Mouse (Mus musculus): ENCODE data around the gene Tpo. TPM values are rescaled to one million over a fixed set of nuclear protein-coding genes. Genes with fewer than 3 reads are reported as not detected.

Gene Tpo
- polyA plus RNA-seq, 1 experiment from 2014 or later, result not detected

GRCm38 (mm10) chr12:30067806-30068205 lies 64.6 kb downstream of the Tpo start:
- Histone ChIP-seq H3K4me1 (ENCODE audit: control insufficient read depth, insufficient read depth, low read length) (no peaks in the 10 kb centered on the region), H3K9me3 (replicated peaks; ENCODE audit: control insufficient read depth, low read length) (no peaks in the 10 kb centered on the region), H3K9ac (replicated peaks; ENCODE audit: low read length) (no peak overlapping the region), H3K36me3 (replicated peaks; ENCODE audit: control insufficient read depth, insufficient read depth, low read depth, low read length) (no peaks in the 10 kb centered on the region), H3K27ac (replicated peaks; ENCODE audit: low read depth, low read length) (no peak overlapping the region), H3K4me3 (ENCODE audit: low read depth, low read length) (no peak overlapping the region), H3K4me2 (ENCODE audit: low read depth, low read length) (no peak overlapping the region), H3K27me3 (ENCODE audit: control insufficient read depth, insufficient read depth, low read length) (no peaks in the 10 kb centered on the region)
- ATAC-seq (replicated peaks; ENCODE audit: insufficient number of reproducible peaks, low FRiP score, low TSS enrichment, low read depth), result no peak
- 74% methylated on average over 2 of the region's 2 CpGs for WGBS
- no peak for DNase-seq (ENCODE audit: low spot score)

DNA sequence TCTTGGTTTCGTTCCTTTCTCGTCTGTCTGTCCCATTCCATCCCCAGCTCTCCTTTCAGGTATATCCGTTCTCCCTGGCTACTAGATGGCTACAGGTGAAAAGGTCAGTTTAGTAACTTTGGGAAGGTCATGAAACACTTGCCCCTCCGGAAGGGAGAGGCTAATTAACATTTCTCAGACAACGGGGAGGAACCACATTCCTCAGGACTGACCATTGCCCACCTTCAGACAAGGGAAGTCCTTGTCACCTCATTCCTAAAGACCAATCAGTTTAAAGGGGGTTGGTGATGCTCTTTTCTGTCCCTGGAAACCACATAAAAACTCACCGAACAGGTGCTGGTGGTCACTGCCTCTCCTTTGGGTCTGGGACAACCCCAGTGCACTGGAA lies 70.3 kb downstream of the Tpo start:
- no peak overlapping the region for H3K9ac ChIP-seq (replicated peaks; ENCODE audit: low read length)
- DNase-seq (ENCODE audit: low spot score), result no peak
- 21% methylated on average over 6 of the region's 6 CpGs for WGBS

GRCm38 (mm10) chr12:30061503-30062117 lies 70.8 kb downstream of the Tpo start:
- Histone ChIP-seq H3K4me1 (ENCODE audit: control insufficient read depth, insufficient read depth, low read length) (no peaks in the 10 kb centered on the region), H3K27me3 (ENCODE audit: control insufficient read depth, insufficient read depth, low read length) (no peaks in the 10 kb centered on the region), H3K4me3 (ENCODE audit: low read depth, low read length) (no peak overlapping the region), H3K9me3 (replicated peaks; ENCODE audit: control insufficient read depth, low read length) (no peaks in the 10 kb centered on the region), H3K27ac (replicated peaks; ENCODE audit: low read depth, low read length) (no peak overlapping the region), H3K9ac (replicated peaks; ENCODE audit: low read length) (no peak overlapping the region), H3K4me2 (ENCODE audit: low read depth, low read length) (no peak overlapping the region), H3K36me3 (replicated peaks; ENCODE audit: control insufficient read depth, insufficient read depth, low read depth, low read length) (no peaks in the 10 kb centered on the region)
- WGBS, result 15% methylated on average over 1 of the region's 1 CpGs
- DNase-seq (ENCODE audit: low spot score), result no peak
- no peak for ATAC-seq (replicated peaks; ENCODE audit: insufficient number of reproducible peaks, low FRiP score, low TSS enrichment, low read depth)

More for the DNA sequence above, 70.3 kb downstream of the Tpo start:
- Histone ChIP-seq H3K27me3 (ENCODE audit: control insufficient read depth, insufficient read depth, low read length) (no peaks in the 10 kb centered on the region), H3K4me3 (ENCODE audit: low read depth, low read length) (no peak overlapping the region), H3K4me1 (ENCODE audit: control insufficient read depth, insufficient read depth, low read length) (no peaks in the 10 kb centered on the region), H3K4me2 (ENCODE audit: low read depth, low read length) (no peak overlapping the region), H3K9me3 (replicated peaks; ENCODE audit: control insufficient read depth, low read length) (no peaks in the 10 kb centered on the region), H3K27ac (replicated peaks; ENCODE audit: low read depth, low read length) (no peak overlapping the region), H3K36me3 (replicated peaks; ENCODE audit: control insufficient read depth, insufficient read depth, low read depth, low read length) (no peaks in the 10 kb centered on the region)
- no peak for ATAC-seq (replicated peaks; ENCODE audit: insufficient number of reproducible peaks, low FRiP score, low TSS enrichment, low read depth)

GRCm38 (mm10) chr12:30058044-30058443 lies 74.4 kb downstream of the Tpo start:
- Histone ChIP-seq H3K4me2 (ENCODE audit: low read depth, low read length) (no peak overlapping the region), H3K27ac (replicated peaks; ENCODE audit: low read depth, low read length) (no peak overlapping the region), H3K9ac (replicated peaks; ENCODE audit: low read length) (no peak overlapping the region), H3K4me1 (ENCODE audit: control insufficient read depth, insufficient read depth, low read length) (no peaks in the 10 kb centered on the region), H3K27me3 (ENCODE audit: control insufficient read depth, insufficient read depth, low read length) (no peaks in the 10 kb centered on the region), H3K4me3 (ENCODE audit: low read depth, low read length) (no peak overlapping the region), H3K9me3 (replicated peaks; ENCODE audit: control insufficient read depth, low read length) (no peaks in the 10 kb centered on the region), H3K36me3 (replicated peaks; ENCODE audit: control insufficient read depth, insufficient read depth, low read depth, low read length) (no peaks in the 10 kb centered on the region)
- 50% methylated on average over 6 of the region's 6 CpGs for WGBS
- peak; percentile 45 for DNase-seq (ENCODE audit: low spot score)
- ATAC-seq (replicated peaks; ENCODE audit: insufficient number of reproducible peaks, low FRiP score, low TSS enrichment, low read depth), result no peak

DNA sequence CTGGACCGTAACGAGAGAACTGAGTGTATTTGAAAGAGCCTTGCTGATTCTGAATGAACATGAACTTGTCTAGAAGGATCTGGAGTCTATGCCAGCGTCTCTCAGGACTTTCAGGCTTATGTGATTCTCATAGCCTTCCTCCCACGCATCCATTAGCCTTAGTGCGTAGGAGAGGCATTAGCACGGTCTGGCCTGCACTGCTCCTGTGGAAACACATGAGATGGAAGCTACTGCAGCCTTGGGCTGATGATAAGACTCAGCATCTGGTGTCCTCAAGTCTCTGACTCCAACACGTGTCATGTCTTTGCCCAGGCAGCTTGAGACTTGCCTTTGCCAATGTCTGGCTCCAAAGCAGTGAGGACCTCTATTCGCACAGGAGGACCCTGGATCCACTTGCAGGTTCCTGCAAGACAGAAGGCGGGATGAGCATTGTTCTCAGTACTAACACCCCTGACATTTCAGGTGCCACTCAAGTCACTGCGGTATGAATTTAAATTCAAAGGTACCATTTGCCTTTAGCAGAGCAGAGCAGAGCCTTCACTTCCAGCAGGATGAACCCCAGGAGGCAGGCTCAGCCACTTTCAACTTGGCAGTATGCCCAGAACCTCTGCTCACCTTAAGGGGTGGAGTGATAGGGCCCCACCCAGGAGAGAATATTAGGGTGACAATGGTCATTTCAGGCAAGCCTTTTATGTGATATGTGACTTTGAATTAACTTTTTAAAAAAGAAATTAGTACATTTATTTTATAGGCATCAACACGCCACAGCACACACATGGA lies 77.5 kb downstream of the Tpo start:
- Histone ChIP-seq H3K9ac (replicated peaks; ENCODE audit: low read length) (no peak overlapping the region), H3K4me2 (ENCODE audit: low read depth, low read length) (no peak overlapping the region), H3K27me3 (ENCODE audit: control insufficient read depth, insufficient read depth, low read length) (no peaks in the 10 kb centered on the region), H3K4me3 (ENCODE audit: low read depth, low read length) (no peak overlapping the region), H3K4me1 (ENCODE audit: control insufficient read depth, insufficient read depth, low read length) (no peaks in the 10 kb centered on the region), H3K27ac (replicated peaks; ENCODE audit: low read depth, low read length) (no peak overlapping the region), H3K9me3 (replicated peaks; ENCODE audit: control insufficient read depth, low read length) (no peaks in the 10 kb centered on the region), H3K36me3 (replicated peaks; ENCODE audit: control insufficient read depth, insufficient read depth, low read depth, low read length) (no peaks in the 10 kb centered on the region)
- ATAC-seq (replicated peaks; ENCODE audit: insufficient number of reproducible peaks, low FRiP score, low TSS enrichment, low read depth) (no peak), DNase-seq (ENCODE audit: low spot score) (no peak)
- 90% methylated on average over 11 of the region's 11 CpGs for WGBS

DNA sequence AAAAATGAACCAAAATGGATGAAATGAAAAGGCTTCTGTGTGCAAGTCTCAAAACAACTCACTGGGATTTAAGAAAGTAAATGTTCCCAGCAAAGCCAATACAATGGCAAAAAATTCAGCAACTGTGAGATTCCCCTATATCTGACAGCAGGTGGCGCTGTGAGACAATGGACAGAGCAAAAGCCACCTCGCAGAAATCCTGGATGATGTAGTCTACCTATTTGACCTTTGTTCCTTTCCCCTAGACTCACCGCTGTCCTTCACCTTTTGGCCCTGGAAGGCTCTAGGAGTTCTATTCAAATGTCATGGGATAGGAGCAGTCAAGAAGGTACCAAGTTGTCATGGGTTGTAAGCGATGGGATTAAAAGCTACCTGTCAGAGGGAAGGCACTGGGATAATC lies 82.2 kb downstream of the Tpo start:
- peak; percentile 80 for DNase-seq (ENCODE audit: low spot score)
- H3K4me3 ChIP-seq (ENCODE audit: low read depth, low read length), result no peak overlapping the region
- H3K4me2 ChIP-seq (ENCODE audit: low read depth, low read length), result no peak overlapping the region
- ATAC-seq (replicated peaks; ENCODE audit: insufficient number of reproducible peaks, low FRiP score, low TSS enrichment, low read depth), result no peak
- no peaks in the 10 kb centered on the region for H3K36me3 ChIP-seq (replicated peaks; ENCODE audit: control insufficient read depth, insufficient read depth, low read depth, low read length)
- H3K27me3 ChIP-seq (ENCODE audit: control insufficient read depth, insufficient read depth, low read length), result no peaks in the 10 kb centered on the region
- no peaks in the 10 kb centered on the region for H3K4me1 ChIP-seq (ENCODE audit: control insufficient read depth, insufficient read depth, low read length)
- no peak overlapping the region for H3K9ac ChIP-seq (replicated peaks; ENCODE audit: low read length)
- no peak overlapping the region for H3K27ac ChIP-seq (replicated peaks; ENCODE audit: low read depth, low read length)
- WGBS, result 11% methylated on average over 4 of the region's 4 CpGs
- no peaks in the 10 kb centered on the region for H3K9me3 ChIP-seq (replicated peaks; ENCODE audit: control insufficient read depth, low read length)

- Histone ChIP-seq H3K4me1 (ENCODE audit: control insufficient read depth, insufficient read depth, low read length) (no peaks in the 10 kb centered on the region), H3K9me3 (replicated peaks; ENCODE audit: control insufficient read depth, low read length) (no peaks in the 10 kb centered on the region), H3K4me3 (ENCODE audit: low read depth, low read length) (no peak overlapping the region), H3K27ac (replicated peaks; ENCODE audit: low read depth, low read length) (no peak overlapping the region), H3K27me3 (ENCODE audit: control insufficient read depth, insufficient read depth, low read length) (no peaks in the 10 kb centered on the region), H3K9ac (replicated peaks; ENCODE audit: low read length) (no peak overlapping the region), H3K4me2 (ENCODE audit: low read depth, low read length) (no peak overlapping the region), H3K36me3 (replicated peaks; ENCODE audit: control insufficient read depth, insufficient read depth, low read depth, low read length) (no peaks in the 10 kb centered on the region)
- DNase-seq (ENCODE audit: low spot score), result no peak
- WGBS, result 82% methylated on average over 9 of the region's 9 CpGs
- ATAC-seq (replicated peaks; ENCODE audit: insufficient number of reproducible peaks, low FRiP score, low TSS enrichment, low read depth), result no peak
These were observed 82.6 kb downstream of the Tpo start for GRCm38 (mm10) chr12:30049818-30050217.

DNA sequence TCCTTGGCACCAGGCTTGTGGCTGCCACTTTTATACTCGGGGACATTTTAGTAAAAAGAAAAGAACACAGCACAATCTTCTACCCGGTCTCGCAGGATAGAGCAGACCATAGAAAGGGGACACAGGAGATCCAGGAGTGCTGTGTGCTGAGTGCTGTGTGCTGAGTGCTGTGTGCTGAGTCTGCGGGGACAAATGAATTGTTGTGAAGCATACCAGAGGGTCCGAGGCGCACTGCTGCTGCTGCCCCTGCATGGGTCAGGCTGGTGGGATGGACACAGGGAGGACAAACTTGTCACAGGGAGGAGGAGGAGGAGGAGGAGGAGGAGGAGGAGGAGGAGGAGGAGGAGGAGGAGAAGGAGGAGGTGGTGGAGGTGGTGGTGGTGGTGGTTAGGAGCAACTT lies 83.6 kb downstream of the Tpo start:
- ATAC-seq (replicated peaks; ENCODE audit: insufficient number of reproducible peaks, low FRiP score, low TSS enrichment, low read depth) (no peak), DNase-seq (ENCODE audit: low spot score) (no peak)
- no peak overlapping the region for H3K4me2 ChIP-seq (ENCODE audit: low read depth, low read length)
- 85% methylated on average over 4 of the region's 6 CpGs for WGBS
- H3K9ac ChIP-seq (replicated peaks; ENCODE audit: low read length), result no peak overlapping the region
- no peaks in the 10 kb centered on the region for H3K36me3 ChIP-seq (replicated peaks; ENCODE audit: control insufficient read depth, insufficient read depth, low read depth, low read length)
- H3K27me3 ChIP-seq (ENCODE audit: control insufficient read depth, insufficient read depth, low read length), result no peaks in the 10 kb centered on the region
- no peaks in the 10 kb centered on the region for H3K9me3 ChIP-seq (replicated peaks; ENCODE audit: control insufficient read depth, low read length)
- no peaks in the 10 kb centered on the region for H3K4me1 ChIP-seq (ENCODE audit: control insufficient read depth, insufficient read depth, low read length)
- H3K27ac ChIP-seq (replicated peaks; ENCODE audit: low read depth, low read length), result no peak overlapping the region
- H3K4me3 ChIP-seq (ENCODE audit: low read depth, low read length), result no peak overlapping the region
